Mouse (Mus musculus) liver, postnatal 0 days (tissue): Measurements from ENCODE around the gene Wdr82. TPM values are rescaled to one million over a fixed set of nuclear protein-coding genes. Genes with fewer than 3 reads are reported as not detected.

Source experiments
- ATAC-seq: fragments of 200-750 bp; cut with Nextera tagmentation; 2 replicates; pipeline ENCODE4 v1.8.0; 2017; ENCODE audit warnings: mild to moderate bottlenecking, moderate library complexity
- DNase-seq: peaks from one replicate; pipeline ENCODE4 v3.0.0-alpha.2; 2016
- H3K27ac ChIP-seq: fragments of 300-500 bp; sonication (generic); 2 replicates; pipeline ENCODE4 v1.5.1; 2014; ENCODE audit warnings: antibody characterized with exemption, moderate library complexity, mild to moderate bottlenecking, low read depth
- H3K27me3 ChIP-seq: fragments of 300-500 bp; sonication (generic); 2 replicates; pipeline ENCODE4 v1.6.1; 2014; ENCODE audit warnings: low read length, control low read depth, mixed read lengths; ENCODE audit not compliant: insufficient read depth
- H3K36me3 ChIP-seq: fragments of 300-500 bp; sonication (generic); replicated peaks from 2 replicates; pipeline ENCODE4 v1.6.1; 2014; ENCODE audit warnings: mild to moderate bottlenecking, control low read depth, low read length, moderate library complexity, mixed read lengths; ENCODE audit not compliant: insufficient read depth
- H3K4me1 ChIP-seq: fragments of 300-500 bp; sonication (generic); 2 replicates; pipeline ENCODE4 v1.6.1; 2014; ENCODE audit warnings: antibody characterized with exemption, mild to moderate bottlenecking, control low read depth; ENCODE audit not compliant: insufficient read depth
- H3K4me2 ChIP-seq: fragments of 300-500 bp; sonication (generic); 2 replicates; pipeline ENCODE4 v1.6.1; 2014; ENCODE audit warnings: low read depth, mild to moderate bottlenecking, low read length, moderate library complexity, mixed read lengths
- H3K4me3 ChIP-seq: fragments of 300-500 bp; sonication (generic); 2 replicates; pipeline ENCODE4 v1.5.1; 2014; ENCODE audit warnings: low read depth, low read length
- H3K9ac ChIP-seq: fragments of 300-500 bp; sonication (generic); replicated peaks from 2 replicates; pipeline ENCODE4 v1.6.1; 2014; ENCODE audit warnings: mild to moderate bottlenecking, moderate library complexity
- H3K9me3 ChIP-seq: fragments of 300-500 bp; sonication (generic); 2 replicates; pipeline ENCODE4 v1.6.1; 2016; ENCODE audit warnings: mild to moderate bottlenecking, control low read depth, low read length, mixed read lengths
- CTCF ChIP-seq: sonication (generic); IDR thresholded peaks from 2 replicates; pipeline ENCODE4 v1.5.1; 2016; ENCODE audit warnings: antibody characterized with exemption, low read depth
- EP300 ChIP-seq: IDR thresholded peaks from 2 replicates; pipeline ENCODE4 v1.6.1; 2016; ENCODE audit warnings: antibody characterized with exemption, low read depth, mild to moderate bottlenecking
- WGBS: fragments of 180-500 bp; shearing (Covaris S2); extraction: QIAGEN DNeasy Blood & Tissue Kit; methylation state at CpG from one replicate; pipeline ENCODE4 v1.1.7; 2014; ENCODE audit not compliant: insufficient replicate concordance; 5-methylcytosine and 5-hydroxymethylcytosine counted together
- microRNA counts: library from miRNA; unstranded; fragments of <30 nt; microRNA quantifications from one replicate; lab custom pipeline; 2015
- microRNA-seq: library from miRNA; unstranded; fragments of <30 nt; microRNA quantifications from one replicate; pipeline ENCODE4, GENCODE M21; 2016
- polyA plus RNA-seq: library from polyadenylated mRNA; unstranded; fragments of >200 nt; fragmentation: Nextera tagmentation; extraction: Ambion mirVana; gene quantifications from 2 replicates; pipeline ENCODE4 v1.2.1, GENCODE M21; 2015

The Wdr82 gene
- polyA plus RNA-seq, 1 experiment from 2014 or later, result 5.7 TPM

GRCm38 (mm10) chr9:106233953-106234352 lies 63.2 kb downstream of the Wdr82 start:
- DNase-seq, result no peak
- Histone ChIP-seq H3K27ac (no peak overlapping the region), H3K4me2 (no peak overlapping the region), H3K4me3 (no peak overlapping the region), H3K36me3 (peaks cover 60% of the 10 kb centered on the region), H3K27me3 (no peaks in the 10 kb centered on the region), H3K4me1 (peaks cover 6% of the 10 kb centered on the region), H3K9me3 (no peaks in the 10 kb centered on the region), H3K9ac (no peak overlapping the region)
- TF ChIP-seq EP300, result no peak
- TF ChIP-seq CTCF, result no peak
- no peak for ATAC-seq
- 79% methylated on average over 6 of the region's 6 CpGs for WGBS

DNA sequence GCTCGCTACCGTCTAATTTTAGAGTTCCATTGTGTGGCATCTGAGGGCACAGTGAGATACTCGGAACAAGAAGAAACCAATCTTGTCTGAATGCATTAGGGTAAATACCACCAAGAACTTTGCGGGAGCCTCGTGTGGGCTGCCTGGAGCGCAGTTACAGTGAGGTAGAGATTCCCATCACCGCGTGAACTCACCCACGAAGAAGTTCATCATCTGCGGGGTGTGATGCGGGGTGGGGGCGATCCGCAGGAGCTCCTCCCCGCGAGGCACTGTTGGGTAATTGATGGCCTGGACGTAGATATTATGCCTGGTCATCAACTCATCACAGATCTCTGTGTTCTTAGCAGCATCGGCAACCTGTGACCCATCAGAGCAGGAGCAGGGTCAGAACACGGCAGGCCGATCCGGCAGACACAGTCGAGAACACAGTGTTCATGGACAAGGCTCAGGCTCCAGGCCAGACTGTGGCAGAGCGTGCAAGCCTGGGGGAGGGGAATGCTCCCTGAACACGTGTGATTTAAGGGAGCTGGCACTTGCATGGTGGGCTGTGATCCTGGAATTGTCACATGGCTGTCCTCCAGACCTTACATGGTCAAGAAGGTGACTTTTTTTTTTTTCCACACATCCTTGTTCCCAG lies 64.6 kb downstream of the Wdr82 start:
- peaks cover 5% of the 10 kb centered on the region for H3K4me1 ChIP-seq
- H3K9ac ChIP-seq, result peak overlapping the region; percentile 21; the same call in 1 of the 2 replicates
- TF ChIP-seq CTCF, result no peak
- TF ChIP-seq EP300, result no peak
- no peak for DNase-seq
- 78% methylated on average over 23 of the region's 23 CpGs for WGBS
- H3K36me3 ChIP-seq, result peaks cover 71% of the 10 kb centered on the region
- no peak overlapping the region for H3K4me3 ChIP-seq
- ATAC-seq, result peak; percentile 83
- no peaks in the 10 kb centered on the region for H3K9me3 ChIP-seq
- H3K4me2 ChIP-seq, result no peak overlapping the region
- 0 out of 2 replicates have a peak overlapping the region, but pooled peaks have one; percentile 11 for H3K27ac ChIP-seq
- H3K27me3 ChIP-seq, result no peaks in the 10 kb centered on the region

- Histone ChIP-seq H3K9me3 (no peaks in the 10 kb centered on the region), H3K36me3 (peaks cover 79% of the 10 kb centered on the region), H3K4me1 (peaks cover 3% of the 10 kb centered on the region), H3K4me3 (no peak overlapping the region), H3K4me2 (no peak overlapping the region), H3K9ac (no peak overlapping the region), H3K27ac (0 out of 2 replicates have a peak overlapping the region, but pooled peaks have one; percentile 22), H3K27me3 (no peaks in the 10 kb centered on the region)
- 81% methylated on average over 23 of the region's 23 CpGs for WGBS
- DNase-seq, result no peak
- TF ChIP-seq EP300, result no peak
- no peak for TF ChIP-seq CTCF
- peak; percentile 62 for ATAC-seq
These were observed 65.6 kb downstream of the Wdr82 start for GRCm38 (mm10) chr9:106236156-106236817.

DNA sequence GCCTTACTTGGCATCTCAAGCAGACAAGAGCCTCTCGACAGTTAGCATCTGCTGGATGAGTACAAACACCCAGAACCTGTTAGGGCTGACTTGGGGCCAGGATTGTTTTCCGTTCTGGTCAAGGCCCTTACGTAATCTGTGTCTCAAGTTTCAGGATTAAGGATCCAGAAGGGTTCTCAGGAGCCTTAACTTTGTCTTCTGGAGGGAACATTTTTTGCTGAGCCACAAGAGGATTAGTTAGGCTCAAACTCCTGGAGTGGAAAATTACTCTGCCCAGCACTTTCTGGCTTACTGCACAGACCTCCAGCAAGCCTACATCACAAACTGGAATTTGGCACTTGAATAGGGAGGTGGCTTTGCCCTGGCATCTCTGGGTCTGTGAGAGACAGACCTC lies 66.1 kb downstream of the Wdr82 start:
- DNase-seq, result no peak
- Histone ChIP-seq H3K27ac (peak overlapping the region; percentile 22; the same call in 1 of the 2 replicates), H3K4me2 (no peak overlapping the region), H3K9ac (no peak overlapping the region), H3K27me3 (no peaks in the 10 kb centered on the region), H3K36me3 (peaks cover 84% of the 10 kb centered on the region), H3K4me3 (no peak overlapping the region), H3K9me3 (no peaks in the 10 kb centered on the region), H3K4me1 (peaks cover 3% of the 10 kb centered on the region)
- no peak for ATAC-seq
- 81% methylated on average over 3 of the region's 3 CpGs for WGBS
- TF ChIP-seq EP300 (no peak), CTCF (no peak)

- Histone ChIP-seq H3K27ac (no peak overlapping the region), H3K36me3 (peaks cover 90% of the 10 kb centered on the region), H3K27me3 (no peaks in the 10 kb centered on the region), H3K9me3 (no peaks in the 10 kb centered on the region), H3K4me3 (no peak overlapping the region), H3K4me1 (peaks cover 3% of the 10 kb centered on the region), H3K4me2 (no peak overlapping the region), H3K9ac (no peak overlapping the region)
- TF ChIP-seq CTCF, result no peak
- no peak for TF ChIP-seq EP300
- DNase-seq (no peak), ATAC-seq (no peak)
- 79% methylated on average over 8 of the region's 8 CpGs for WGBS
These were observed 66.7 kb downstream of the Wdr82 start for GRCm38 (mm10) chr9:106237401-106237800.

DNA sequence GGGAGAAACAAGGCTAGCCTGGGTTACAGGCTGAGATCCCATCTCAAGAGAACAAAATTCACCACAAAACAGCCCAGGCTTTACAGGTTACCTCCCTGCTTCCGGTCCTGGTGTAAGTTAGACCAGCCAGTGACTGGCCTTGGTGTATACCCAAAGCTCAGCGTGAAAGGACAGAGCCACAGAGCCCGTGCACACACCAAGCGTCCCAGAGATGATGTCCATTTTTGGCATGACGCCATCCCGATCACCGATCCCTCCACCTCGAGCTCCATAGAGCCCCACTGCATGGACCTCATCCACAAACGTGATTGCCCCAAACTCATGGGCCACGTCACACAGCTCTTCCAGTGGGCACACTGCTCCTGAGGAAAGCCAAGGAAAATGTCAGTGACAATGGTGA lies 67.2 kb downstream of the Wdr82 start:
- H3K27ac ChIP-seq, result no peak overlapping the region
- no peaks in the 10 kb centered on the region for H3K27me3 ChIP-seq
- H3K9me3 ChIP-seq, result no peaks in the 10 kb centered on the region
- H3K4me3 ChIP-seq, result no peak overlapping the region
- TF ChIP-seq CTCF, result no peak
- no peak for TF ChIP-seq EP300
- H3K4me2 ChIP-seq, result no peak overlapping the region
- ATAC-seq (no peak), DNase-seq (no peak)
- WGBS, result 90% methylated on average over 10 of the region's 10 CpGs
- peaks cover 89% of the 10 kb centered on the region for H3K36me3 ChIP-seq
- no peak overlapping the region for H3K9ac ChIP-seq
- H3K4me1 ChIP-seq, result peaks cover 3% of the 10 kb centered on the region

MicroRNAs within 50 kb of the gene (microRNA counts, 519-probe panel; counts per million panel counts)
- microRNA mmu-let-7g (lab: Ali Mortazavi, UCI), result 9,029 counts per million, percentile 98 among the panel's probes with 10 or more counts

Small RNA genes lying within 50 kb of the gene (microRNA-seq; reads per million reads assigned to microRNA genes)
- gene Mir135a-1 (3.6 reads per million), gene Mirlet7g (75,656 reads per million, percentile 100 among the genes with 10 or more reads in this experiment)

Other genes with a start within 250 kb of the Wdr82 start
- 0.01 TPM in 1 of 2 replicates, not detected in the other for gene Col6a5, start 210.3 kb upstream of the Wdr82 start, polyA plus RNA-seq
- not detected in 2 replicates for gene Col6a4, start 74.1 kb upstream of the Wdr82 start, polyA plus RNA-seq
- gene Glyctk, start 12.8 kb upstream of the Wdr82 start, polyA plus RNA-seq, result 41.4 and 46.5 TPM in 2 replicates
- gene Ppm1m, start 28.8 kb downstream of the Wdr82 start, polyA plus RNA-seq, result 11.0 and 11.1 TPM in 2 replicates
- 22.4 and 23.0 TPM in 2 replicates for gene Twf2, start 32.2 kb downstream of the Wdr82 start, polyA plus RNA-seq
- 0.07 and 0.16 TPM in 2 replicates for gene Tlr9, start 51.7 kb downstream of the Wdr82 start, polyA plus RNA-seq
- gene Alas1, start 77.7 kb downstream of the Wdr82 start, polyA plus RNA-seq, result 131 and 146 TPM in 2 replicates
- gene Poc1a, start 110.1 kb downstream of the Wdr82 start, polyA plus RNA-seq, result 13.0 and 14.5 TPM in 2 replicates
- 3.4 TPM in 2 replicates for gene Dusp7, start 197.7 kb downstream of the Wdr82 start, polyA plus RNA-seq